Mouse (Mus musculus) embryonic fibroblast, embryonic 13.5 days (primary cell): ENCODE data around the gene Ptprn2.

Experiments
- CTCF ChIP-seq: IDR thresholded peaks from 2 replicates; pipeline ENCODE4 v1.5.1; 2011; ENCODE audit warnings: mild to moderate bottlenecking, control low read depth, low read length, moderate library complexity, borderline replicate concordance; ENCODE audit not compliant: insufficient read depth
- POLR2A ChIP-seq: IDR thresholded peaks from 2 replicates; pipeline ENCODE4 v1.6.1; 2011; ENCODE audit warnings: low read depth, mild to moderate bottlenecking, control low read depth, low read length, moderate library complexity

DNA sequence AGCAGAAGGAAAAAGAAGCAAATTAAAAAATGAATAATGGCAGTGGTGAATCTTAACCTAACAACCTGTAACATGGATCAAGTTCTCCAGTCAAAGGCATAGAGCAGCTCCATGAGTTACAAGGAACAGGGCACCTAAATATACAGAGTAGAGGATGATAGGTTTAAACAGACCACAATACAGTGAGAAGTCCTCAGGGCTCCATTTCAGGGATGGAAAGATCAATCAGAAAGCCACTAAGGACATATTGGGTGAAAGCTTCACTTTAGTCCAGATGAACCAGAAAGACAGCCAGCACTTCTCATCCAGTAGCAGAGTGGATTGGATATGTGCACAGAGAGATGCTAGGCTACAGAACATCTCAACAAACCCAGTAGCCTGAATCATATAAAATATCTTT lies 278.4 kb downstream of the Ptprn2 start:
- no peak for TF ChIP-seq POLR2A
- no peak for TF ChIP-seq CTCF
